Mouse (Mus musculus): ENCODE results near the gene Rbfox1.
A peak's percentile ranks its signal among the peaks of the same experiment; 100 is the strongest.

DNA sequence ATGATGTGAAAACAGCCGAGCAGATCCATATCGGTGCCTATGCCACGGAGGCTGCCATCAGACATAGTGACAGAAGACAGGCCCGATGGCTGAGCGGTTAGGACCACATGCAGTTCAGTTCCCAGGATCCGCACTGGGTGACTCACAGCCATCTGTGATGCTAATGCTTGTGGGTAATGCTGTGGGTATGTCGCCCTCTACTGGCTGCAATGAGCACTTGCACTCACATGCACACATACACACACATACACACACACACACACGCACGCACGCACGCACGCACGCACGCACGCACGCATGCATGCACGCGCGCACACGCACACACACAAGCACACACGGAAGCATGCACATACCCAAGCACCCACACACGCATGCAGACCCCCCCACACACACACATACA lies 237.7 kb downstream of the Rbfox1 start:
- TF ChIP-seq POLR2A (IDR thresholded peaks at IDR 0.05; ENCODE audit: extremely low read depth, insufficient read depth, low read length), result no peak
- TF ChIP-seq CTCF (IDR thresholded peaks at IDR 0.05; ENCODE audit: low read depth, low read length), result peak; percentile 19; the same call in 1 of the 2 replicates
